Mouse (Mus musculus) adipose tissue, adult 10 weeks (tissue): ENCODE data around the gene Ciita. TPM values are rescaled to one million over a fixed set of nuclear protein-coding genes. Genes with fewer than 3 reads are reported as not detected.

ENCODE experiments used
- polyA plus RNA-seq: library from polyadenylated mRNA; stranded (reverse); fragments of 350-450 nt; fragmentation: Illumina TruSeq; extraction: RNeasy Lipid Tissue Mini Kit (QIAGEN cat#74804); gene quantifications from one replicate; pipeline ENCODE4 v1.2.3, GENCODE M21; 2014; ENCODE audit warnings: low read depth, low replicate concordance

The Ciita gene
- 3.9 TPM for polyA plus RNA-seq

GRCm38 (mm10) chr16:10479857-10480256 lies at the start of gene Ciita:
TSS of gene Ciita (plus strand) at chr16:10480059.

GRCm38 (mm10) chr16:10447264-10447594 lies 32.6 kb upstream of the Ciita start, which contains the start of gene Tvp23a:
TSS of gene Tvp23a (minus strand) at chr16:10447362.

GRCm38 (mm10) chr16:10542698-10543365 lies 63.0 kb downstream of the Ciita start, which contains the start of gene Dexi:
TSS of gene Dexi (minus strand) at chr16:10543054.

GRCm38 (mm10) chr16:10544995-10545622 lies 65.2 kb downstream of the Ciita start, which contains the start of gene Clec16a:
TSS of gene Clec16a (plus strand) at chr16:10545339.

Other genes with a start within 250 kb of the Ciita start
- gene Emp2, start 166.1 kb upstream of the Ciita start, polyA plus RNA-seq = 29.0 TPM
- gene Tekt5, start 84.6 kb upstream of the Ciita start, polyA plus RNA-seq = 2.8 TPM
- gene Nubp1, start 68.1 kb upstream of the Ciita start, polyA plus RNA-seq = 17.7 TPM
- gene Tvp23a, start 32.7 kb upstream of the Ciita start, polyA plus RNA-seq = 1.4 TPM
- 16.6 TPM for gene Dexi, start 63.0 kb downstream of the Ciita start, polyA plus RNA-seq
- gene Clec16a, start 65.3 kb downstream of the Ciita start, polyA plus RNA-seq = 15.9 TPM